Mouse (Mus musculus) heart, postnatal 14 days (tissue): ENCODE measurements around the gene Gfy. TPM values are rescaled to one million over a fixed set of nuclear protein-coding genes. Genes with fewer than 3 reads are reported as not detected.
"Not testable (repeated sequence)": the region's sequence is repeated elsewhere in the genome, so short reads cannot be mapped to it uniquely, and the experiment has no call there.

ENCODE experiments used
- DNase-seq, 2 experiments: peaks; one replicate each; pipeline ENCODE4 v3.0.0; 2021 to 2022
- intact Hi-C: fragments of 180-260 bp; cut with DNase I; formaldehyde crosslinking; loops from one replicate; pipeline ENCODE4 v1.15.1; 2025
- total RNA-seq, 2 experiments: library from RNA; stranded (reverse); gene quantifications; 2 replicates each; pipeline ENCODE4 v1.2.3; 2021

The Gfy gene
- total RNA-seq, 2 experiments from 2014 or later = not detected

DNA sequence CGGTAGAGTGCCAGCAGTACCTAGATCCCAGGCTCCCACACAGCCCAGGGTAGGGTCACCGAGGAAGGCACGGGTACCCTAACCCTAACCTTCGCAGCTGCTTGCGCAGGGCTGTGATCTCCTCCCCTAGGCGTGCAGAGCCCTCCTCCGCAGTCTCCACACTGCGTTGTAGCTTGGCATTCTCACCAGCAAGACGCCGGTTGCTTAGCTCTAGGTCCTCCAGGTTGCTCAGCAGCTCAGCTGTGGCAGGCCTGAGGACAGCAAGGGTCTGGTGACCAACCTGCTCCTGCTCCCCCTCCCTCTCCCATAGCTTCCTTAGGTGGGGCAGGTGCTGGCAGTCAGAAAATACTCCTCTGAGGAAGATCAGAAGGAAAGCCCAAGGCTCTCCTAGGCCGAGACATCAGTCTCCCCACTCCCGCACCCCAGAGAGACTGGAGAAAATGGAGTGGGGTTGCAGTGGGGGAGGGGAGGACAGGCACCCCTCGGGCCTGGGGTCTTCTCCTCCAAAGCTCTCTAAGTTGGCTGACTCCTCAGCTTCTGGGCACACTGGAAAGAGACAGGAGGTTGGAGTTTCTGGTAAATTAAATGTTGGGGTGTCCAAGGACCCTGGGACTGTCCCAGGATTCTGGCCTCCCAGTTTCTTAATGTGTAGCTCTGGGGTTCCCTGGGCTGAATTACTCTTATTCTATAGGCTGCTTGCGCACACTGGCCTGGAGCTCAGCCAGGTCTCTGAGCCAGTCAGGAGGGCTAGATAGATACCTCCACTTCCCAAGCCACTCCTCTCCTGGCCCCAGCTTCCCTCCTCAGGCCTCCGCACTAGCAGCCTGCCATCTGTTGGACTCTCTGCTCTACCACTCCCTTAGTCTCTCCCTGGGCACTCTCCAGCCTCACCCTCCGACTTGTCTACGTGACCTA is 14.8 kb upstream of the Gfy start:
- DNase-seq = no peak
- intact Hi-C loops = no loop called here

DNA sequence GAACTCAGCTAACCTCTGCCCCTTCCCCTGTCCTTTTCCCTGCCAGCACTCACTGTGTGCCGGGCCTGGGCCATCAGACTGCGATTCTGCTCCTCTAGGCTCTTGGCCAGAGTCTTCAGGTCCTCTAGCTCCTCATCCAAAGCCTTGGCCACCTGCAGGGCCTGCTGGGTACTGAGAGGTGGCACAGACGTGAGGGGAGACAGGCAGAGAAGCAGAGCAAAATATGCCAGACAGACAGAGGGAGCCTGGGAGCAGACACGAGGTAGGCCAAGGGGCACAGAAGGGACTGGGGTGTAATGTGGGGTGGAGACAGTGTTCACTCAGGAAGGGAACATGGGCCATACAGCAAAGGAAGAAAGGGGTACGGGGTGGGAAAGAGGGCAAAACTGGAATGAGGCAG is 14.0 kb upstream of the Gfy start:
- intact Hi-C loops = no loop called here
- DNase-seq = no peak

DNA sequence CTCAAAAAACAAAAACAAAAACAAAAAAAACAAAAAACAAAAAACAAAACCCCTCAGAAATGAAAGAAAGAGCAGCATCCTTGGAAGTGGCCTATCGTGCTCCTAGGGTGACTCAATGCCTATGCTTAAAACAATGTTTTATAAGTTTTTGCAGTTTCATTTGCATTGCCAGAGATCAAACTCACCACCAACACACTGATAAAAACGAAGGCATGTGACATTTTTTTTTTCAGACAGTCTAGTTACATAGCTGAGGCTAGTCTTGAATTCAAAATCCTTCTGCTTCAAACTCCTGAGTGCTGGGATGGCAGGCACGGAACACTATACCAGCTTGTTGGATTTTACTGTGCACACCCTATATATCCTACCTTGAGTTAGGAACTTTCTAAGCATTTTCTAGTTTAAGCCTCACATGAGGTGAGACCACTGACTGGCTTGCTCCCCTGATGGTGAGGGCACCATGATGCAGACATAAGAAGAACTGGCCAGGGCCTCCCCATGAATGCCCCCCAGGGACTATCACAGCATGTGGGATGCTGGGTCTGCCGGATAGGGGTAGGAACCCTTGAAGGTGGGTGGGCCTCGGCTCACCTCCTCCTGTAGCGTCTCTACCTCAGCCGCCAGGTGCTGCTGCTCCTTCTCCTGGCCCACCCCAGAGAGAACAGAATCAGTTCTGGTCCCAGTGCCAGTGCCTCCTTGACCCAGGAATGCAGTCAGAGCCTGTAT is 13.4 kb upstream of the Gfy start:
- intact Hi-C loops = no loop called here
- DNase-seq = no peak

DNA sequence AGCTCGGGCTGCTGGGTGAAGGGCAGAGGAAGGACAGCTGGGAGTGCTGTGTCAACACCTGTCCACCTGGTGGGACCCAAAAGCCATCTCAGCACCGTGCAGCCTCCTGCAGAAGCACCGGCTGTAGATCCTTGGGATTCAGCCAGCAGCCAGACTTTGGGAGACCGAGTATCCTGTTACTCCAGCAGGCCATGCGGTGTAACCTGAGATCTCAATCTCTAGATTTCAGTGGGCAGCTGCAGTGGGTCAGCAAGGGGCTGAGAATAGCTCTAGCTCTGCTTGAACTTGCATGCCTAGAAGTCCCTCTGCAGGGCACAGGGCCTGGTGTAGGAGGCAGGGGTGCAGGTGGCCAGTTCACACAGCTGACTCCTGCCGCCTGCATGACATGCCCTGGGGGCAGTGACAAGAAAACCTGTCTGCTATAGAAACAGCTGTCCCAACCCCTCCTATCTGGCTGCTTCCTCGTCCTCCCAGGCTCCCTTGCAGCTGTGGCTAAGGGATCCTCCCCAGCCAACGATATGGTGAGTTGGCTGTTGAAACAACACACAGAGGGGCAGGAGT is 12.5 kb upstream of the Gfy start:
- intact Hi-C loops = no loop called here
- no peak for DNase-seq

DNA sequence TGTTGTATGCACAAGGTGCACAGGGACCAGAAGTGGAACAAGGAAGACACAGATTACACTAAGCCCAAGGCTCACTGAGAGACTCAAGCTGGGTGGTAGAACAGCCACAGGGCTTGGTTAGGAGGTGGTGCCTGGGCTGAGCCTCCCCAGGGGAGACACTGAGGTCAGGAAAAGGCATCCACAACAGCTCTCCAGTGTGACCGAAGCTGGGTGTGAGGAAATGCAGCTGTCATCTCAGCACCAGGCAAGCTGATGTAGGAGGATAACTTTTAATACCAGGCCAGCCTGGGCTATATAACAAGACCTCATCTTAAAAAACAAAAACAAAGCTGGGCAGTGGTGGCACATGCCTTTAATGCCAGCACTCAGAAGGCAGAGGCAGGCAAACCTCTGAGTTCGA is 11.8 kb upstream of the Gfy start:
- DNase-seq = no peak
- intact Hi-C loops = no loop called here

DNA sequence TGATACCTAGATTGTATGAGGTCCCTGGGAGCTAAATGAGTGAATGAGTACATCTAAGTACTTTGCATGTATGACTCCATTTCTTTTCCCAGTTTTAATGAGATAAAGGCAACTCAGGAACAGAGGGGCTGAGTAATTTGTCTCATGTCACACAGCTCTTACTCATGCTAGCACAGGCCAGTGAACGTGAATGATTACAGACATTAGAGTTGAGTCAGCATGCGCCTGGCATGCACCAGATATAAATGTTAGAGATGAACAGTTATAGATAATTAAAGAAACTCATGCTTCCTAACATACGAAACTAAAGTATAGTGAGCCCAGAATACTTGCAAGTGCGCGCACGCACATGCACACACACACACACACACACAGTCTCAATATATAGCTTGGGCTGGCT is 10.8 kb upstream of the Gfy start:
- intact Hi-C loops = no loop called here
- no peak for DNase-seq

DNA sequence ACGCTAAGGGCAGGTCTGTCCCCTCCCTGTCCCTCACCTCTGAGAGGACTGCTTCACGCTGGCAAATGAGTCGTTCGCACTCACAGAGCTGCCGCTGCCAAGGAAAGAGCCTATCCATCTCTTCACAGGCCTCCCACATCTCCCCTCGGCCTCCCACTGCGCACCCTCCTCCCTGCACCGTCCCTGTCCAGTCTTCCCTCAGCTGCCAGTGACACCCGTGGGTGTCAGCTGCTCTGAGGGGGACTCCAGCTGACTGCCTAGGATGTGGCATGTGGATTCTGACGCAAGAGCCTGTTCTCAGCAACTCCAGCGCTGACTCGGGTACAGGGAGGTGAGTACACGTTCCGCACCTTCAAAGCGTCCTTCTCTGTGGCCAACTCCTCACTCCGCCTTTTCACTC is 10.2 kb upstream of the Gfy start:
- intact Hi-C loops = no loop called here
- DNase-seq = no peak

DNA sequence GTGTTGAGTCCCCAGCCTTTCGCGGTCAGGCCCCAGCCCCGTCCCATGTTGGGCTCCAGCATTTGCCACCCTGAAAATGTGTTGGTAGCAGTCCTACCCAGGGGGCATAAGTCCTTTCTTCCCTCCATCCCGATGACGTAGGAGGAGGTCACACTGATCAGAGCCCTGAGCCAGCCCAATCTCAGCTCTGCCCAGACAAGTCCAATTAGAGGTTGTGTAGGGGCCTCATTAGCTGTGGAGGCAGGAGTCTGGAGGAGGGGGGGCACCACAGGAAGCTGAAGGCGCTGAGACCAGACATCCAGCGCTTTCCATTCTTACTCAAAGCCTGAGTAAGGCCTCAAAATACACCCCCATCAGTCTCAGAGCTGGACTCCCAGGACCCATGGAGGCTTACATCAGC is 6.6 kb upstream of the Gfy start:
- DNase-seq = no peak
- intact Hi-C loops = no loop called here

DNA sequence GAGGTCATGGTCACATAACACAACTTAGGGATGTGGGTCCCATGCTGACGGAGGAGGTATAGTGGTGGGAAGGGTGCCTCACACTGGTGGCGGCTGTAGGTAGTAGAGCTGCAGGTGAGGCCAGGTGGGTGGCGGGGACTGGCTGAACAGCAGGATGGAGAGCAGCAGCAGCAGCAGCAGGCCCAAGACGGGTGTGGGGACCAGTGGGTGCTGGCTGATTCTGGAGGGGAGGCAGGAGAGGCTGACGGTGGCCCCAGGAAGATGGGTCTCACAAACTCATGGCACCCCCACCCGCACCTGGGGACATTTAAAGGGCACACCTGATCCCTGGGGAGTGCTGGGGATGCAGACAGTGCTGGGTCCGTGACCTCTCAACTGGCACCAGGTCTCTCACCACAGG is 4.3 kb upstream of the Gfy start:
- DNase-seq = no peak
- intact Hi-C loops = no loop called here

DNA sequence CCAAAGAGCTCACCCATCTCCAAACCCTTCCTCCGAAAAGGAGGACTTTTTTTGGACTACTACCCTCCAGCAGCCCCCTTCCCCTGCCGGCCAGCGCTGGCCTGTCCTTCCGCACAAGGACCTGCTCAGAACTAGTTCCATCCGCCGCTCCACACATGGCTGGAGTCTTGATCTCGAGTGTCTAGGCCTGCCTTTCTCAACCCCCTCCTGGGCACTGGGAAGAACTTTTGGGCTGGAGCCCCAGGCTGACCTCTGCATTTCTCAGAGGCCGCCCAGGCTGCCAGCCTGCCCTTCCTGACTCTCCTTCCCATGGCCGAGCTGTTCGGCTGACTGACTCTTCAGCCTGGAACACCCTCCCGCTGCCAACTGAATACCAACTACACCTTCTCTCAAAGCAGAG is 3.2 kb upstream of the Gfy start:
- no peak for DNase-seq
- intact Hi-C loops = no loop called here

DNA sequence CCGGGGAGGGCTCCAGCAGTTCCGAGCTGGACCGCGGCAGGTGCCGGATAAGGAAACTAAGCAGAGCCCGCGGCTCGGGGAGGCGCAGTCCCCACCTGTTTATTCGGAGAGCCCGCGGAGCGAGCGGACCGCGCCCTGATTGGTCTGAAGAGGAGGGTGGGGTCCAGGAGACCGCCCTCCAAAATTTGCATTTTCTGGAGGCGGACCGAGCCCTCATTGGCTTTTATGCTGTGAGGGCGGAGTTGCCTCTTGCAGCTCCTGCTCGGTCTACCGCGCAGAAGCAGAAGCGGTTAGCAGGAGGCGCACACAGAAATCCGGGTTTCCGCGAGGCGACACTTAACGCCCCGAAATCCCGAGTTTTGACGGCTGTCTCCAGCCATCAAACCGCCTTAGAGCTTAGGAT is 2.8 kb upstream of the Gfy start:
- peak; percentile 84 to 88 for DNase-seq
- intact Hi-C loops = no loop called here

DNA sequence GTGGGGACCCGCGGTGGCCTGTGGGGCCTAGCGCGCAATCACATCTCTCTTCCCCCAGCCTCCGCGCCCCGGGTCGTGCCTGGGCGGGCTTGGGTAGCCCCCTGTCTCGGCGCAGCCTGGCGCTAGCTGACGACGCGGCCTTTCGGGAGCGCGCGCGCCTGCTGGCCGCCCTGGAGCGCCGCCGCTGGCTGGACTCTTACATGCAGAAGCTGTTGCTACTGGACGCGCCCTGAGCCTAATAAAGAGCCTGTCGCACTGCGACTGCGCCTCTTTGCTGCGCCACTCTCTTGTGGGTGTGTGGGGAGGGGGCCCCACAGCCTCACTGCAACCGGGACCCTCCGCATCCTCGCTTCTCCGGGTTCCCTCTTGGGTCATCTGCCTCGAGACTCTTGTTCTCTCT is 2.2 kb upstream of the Gfy start:
- peak in 1 of 2 experiments; percentile 34 for DNase-seq
- intact Hi-C loops = no loop called here

DNA sequence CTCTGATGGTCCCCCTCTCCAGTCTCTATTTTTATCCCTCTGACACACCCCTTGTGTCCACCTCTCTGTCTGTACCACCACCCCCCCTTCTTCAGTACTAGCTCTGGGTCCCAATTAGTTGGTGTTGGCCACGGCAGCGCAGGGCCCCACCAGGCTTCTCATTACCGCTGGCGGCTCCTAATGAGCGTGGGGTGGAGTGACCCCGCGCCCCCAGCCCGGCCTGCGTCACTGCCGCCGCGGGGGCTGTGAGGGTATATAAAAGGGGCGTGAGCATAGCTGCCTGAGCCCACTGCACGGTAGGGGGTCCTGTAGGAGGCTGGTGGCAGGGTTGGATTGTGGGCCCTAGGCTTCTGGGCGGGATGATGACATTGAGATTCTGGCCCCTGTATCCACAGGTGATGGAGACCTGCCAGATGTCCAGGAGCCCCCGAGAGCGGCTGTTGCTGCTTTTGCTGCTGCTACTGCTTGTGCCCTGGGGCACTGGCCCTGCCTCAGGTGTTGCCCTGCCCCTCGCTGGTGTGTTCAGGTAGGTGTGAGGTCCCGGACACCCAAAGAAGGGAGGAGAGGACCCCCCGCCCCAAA is 1.6 kb upstream of the Gfy start, which contains the start of gene Pth2:
TSS of gene Pth2 (plus strand) at position 100 of the 582 bp plus-strand sequence.
- intact Hi-C loops = no loop called here
- DNase-seq = no peak

DNA sequence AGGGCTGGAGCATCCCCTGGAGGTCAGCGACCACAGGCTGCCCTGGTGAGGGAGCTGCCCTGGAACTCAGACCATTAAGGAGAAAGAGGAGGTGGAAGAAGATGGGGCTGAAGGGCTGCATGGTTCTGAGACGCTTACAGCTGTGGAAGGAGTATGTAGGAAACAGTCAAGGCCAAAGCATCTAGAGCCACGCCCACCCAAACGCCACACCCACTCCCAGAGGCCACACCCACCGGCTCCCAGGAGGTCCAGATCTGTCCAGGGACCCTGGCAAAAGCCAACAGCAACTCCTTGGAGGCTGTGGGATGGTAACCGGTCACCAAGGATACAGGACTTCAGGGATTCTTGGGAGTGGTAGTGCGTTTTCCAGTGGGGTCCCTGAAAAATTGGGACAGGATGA is 819 bp downstream of the Gfy start:
- intact Hi-C loops = no loop called here
- no peak for DNase-seq

DNA sequence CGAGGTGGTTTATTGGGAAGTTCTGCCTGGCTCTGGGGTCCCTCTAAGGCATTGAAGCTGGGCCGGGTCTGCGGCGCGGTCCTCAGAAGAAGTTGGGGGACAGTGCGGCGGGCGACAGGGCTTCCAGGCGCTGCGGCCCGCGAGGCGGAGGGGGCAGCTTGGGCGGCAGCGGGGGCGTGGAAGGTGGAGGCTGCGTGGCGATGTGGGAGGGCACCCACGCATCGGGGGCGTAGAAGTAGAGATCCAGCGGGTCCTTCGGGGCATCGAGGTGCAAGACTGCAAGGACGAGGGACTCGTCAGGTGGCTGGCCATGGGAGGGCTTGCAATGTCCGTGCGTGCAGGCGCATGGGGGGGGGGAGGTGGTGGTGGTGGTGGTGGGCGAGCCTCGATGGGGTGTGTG is 3.0 kb downstream of the Gfy start:
- intact Hi-C loops = no loop called here
- DNase-seq = no peak

DNA sequence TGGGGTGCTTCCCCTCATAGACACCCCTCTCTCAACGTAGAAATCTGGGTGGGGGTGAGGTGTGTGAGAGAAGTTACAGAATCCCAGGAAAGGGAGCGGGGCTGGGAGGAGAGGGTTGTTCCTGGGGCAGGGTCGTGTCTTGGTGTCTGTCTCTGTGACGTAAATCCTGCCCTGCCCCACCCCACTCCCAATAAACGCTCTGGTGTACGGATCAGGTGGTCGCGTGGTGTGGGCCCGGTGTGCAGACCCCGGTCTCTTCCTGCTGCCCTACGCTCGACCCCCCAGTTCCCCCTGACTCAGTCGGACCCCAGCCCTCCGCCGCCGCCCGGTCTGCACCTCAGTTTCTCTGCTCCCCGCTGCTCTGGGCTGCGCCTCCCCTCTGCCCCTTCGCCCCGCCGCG is 3.4 kb downstream of the Gfy start:
- DNase-seq = no peak
- intact Hi-C loops = no loop called here

DNA sequence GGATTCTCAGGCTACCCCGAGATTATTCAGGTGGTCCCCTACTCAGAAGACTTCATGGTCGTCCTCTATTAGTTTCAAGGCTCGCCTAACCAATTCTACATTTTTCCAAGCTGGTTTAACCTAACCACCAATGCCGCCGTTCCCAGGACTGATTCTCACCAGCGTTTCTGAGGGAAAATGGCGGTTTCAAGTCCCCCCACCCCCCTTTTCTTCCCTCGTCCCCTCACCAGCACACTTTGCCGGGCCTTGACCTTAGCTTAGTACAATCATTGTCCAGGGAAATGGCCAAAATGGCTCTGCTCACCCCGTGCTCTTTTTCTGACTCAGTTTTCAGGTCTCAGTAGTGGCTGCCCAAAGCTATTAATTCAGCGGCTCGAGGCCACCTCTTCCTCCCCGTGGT is 4.0 kb downstream of the Gfy start:
- no peak for DNase-seq
- intact Hi-C loops = no loop called here

DNA sequence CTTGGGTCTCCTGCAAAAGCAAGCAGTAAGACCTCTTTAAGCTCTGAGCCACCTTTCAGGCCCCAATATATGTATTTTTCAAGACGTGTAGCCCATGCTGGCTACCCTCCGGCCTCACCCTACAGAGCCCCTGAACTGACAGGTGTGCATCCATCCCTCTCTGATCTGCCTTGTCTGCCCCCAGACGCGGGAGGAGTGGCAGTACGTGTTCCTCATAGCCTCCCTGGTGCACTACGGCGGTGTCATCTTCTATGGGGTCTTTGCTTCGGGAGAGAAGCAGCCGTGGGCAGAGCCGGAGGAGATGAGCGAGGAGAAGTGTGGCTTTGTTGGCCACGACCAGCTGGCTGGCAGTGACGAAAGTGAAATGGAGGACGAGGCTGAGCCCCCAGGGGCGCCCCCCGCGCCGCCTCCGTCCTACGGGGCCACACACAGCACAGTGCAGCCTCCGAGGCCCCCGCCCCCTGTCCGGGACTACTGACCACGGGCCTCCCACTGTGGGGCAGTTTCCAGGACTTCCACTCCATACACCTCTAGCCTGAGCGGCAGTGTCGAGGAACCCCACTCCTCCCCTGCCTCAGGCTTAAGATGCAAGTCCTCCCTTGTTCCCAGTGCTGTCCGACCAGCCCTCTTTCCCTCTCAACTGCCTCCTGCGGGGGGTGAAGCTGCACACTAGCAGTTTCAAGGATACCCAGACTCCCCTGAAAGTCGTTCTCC is 4.6 kb downstream of the Gfy start:
- DNase-seq = no peak
- intact Hi-C loops = no loop called here

DNA sequence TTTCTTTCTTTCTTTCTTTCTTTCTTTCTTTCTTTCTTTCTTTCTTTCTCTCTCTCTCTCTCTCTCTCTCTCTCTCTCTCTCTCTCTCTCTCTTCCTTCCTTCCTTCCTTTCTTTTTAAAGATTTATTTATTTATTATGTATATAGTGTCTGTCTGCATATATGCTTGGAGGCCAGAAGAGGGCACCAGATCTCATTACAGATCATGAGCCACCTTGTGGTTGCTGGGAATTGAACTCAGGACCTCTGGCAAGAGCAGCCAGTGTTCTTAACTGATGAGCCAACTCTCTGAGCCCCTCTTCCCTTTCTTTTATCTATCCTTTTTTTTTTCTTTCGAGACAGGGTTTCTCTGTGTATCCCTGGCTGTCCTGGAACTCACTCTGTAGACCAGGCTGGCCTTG is 5.6 kb downstream of the Gfy start:
- DNase-seq, intact Hi-C loops: not testable (repeated sequence)

DNA sequence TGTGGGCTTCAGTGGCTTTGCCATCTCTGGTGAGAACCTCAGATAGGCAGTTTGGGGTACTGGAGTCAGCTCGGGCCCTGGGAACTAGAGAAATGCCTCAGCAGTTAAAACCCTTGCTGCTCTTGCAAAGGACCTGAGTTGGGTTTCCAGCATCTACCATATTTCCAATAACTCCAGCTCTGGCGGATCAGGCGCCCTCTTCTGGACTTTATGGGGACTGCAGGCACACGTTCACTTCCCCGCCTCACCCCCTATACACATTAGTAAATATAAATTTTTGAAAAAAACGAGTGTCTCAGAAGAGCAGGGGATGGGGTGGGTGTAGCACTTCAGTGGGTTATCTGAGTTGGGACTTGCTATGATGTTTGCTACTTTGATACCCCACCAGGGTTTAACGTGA is 6.4 kb downstream of the Gfy start:
- DNase-seq = no peak
- intact Hi-C loops = no loop called here

DNA sequence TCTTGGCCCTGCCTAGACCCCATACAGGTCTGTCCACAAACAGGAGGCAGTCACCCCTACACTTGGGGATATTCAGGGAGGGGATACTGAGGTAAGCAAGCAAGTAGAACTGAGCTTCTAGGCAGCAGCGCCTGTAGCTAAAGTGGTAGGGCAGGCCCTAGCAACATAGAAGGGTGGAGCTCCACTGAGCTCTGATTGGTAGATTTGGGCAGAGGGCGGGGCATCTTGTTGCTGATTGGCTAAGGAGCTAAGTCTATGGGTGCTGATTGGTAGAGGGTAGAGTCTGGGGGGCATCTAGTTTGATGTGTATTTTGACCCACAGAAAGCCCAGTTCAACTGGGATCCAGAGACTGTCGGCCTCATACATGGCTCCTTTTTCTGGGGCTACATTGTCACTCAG is 9.9 kb downstream of the Gfy start:
- intact Hi-C loops = no loop called here
- DNase-seq = no peak
